Mouse (Mus musculus) lung, embryonic 14.5 days (tissue): ENCODE data around the gene Fli1. TPM values are rescaled to one million over a fixed set of nuclear protein-coding genes. Genes with fewer than 3 reads are reported as not detected.
A peak's percentile ranks its signal among the peaks of the same experiment; 100 is the strongest.

Experiments used
- ATAC-seq: fragments of 200-750 bp; cut with Nextera tagmentation; 2 replicates; pipeline ENCODE4 v1.8.0; 2017; ENCODE audit warnings: mild to moderate bottlenecking, moderate TSS enrichment, moderate library complexity; ENCODE audit not compliant: insufficient read depth
- DNase-seq: peaks from one replicate; pipeline ENCODE4 v3.0.0-alpha.2; 2015
- H3K27ac ChIP-seq: fragments of 300-500 bp; sonication (generic); 2 replicates; pipeline ENCODE4 v1.5.1; 2014; ENCODE audit warnings: low read depth, mild to moderate bottlenecking, moderate library complexity
- H3K27me3 ChIP-seq: fragments of 300-500 bp; sonication (generic); 2 replicates; pipeline ENCODE4 v1.6.1; 2014; ENCODE audit warnings: low read length, control low read depth; ENCODE audit not compliant: insufficient read depth
- H3K36me3 ChIP-seq: fragments of 300-500 bp; sonication (generic); 2 replicates; pipeline ENCODE4 v1.6.1; 2014; ENCODE audit warnings: control low read depth; ENCODE audit not compliant: insufficient read depth
- H3K4me1 ChIP-seq: fragments of 300-500 bp; sonication (generic); 2 replicates; pipeline ENCODE4 v1.6.1; 2014; ENCODE audit warnings: antibody characterized with exemption, control low read depth; ENCODE audit not compliant: insufficient read depth
- H3K4me2 ChIP-seq: fragments of 300-500 bp; sonication (generic); 2 replicates; pipeline ENCODE4 v1.6.1; 2014; ENCODE audit warnings: mild to moderate bottlenecking
- H3K4me3 ChIP-seq: fragments of 300-500 bp; sonication (generic); 2 replicates; pipeline ENCODE4 v1.5.1; 2014; ENCODE audit warnings: low read depth, low read length
- H3K9ac ChIP-seq: fragments of 300-500 bp; sonication (generic); 2 replicates; pipeline ENCODE4 v1.6.1; 2014
- H3K9me3 ChIP-seq: fragments of 300-500 bp; sonication (generic); 2 replicates; pipeline ENCODE4 v1.6.1; 2016; ENCODE audit warnings: low read depth, low read length, control low read depth
- CTCF ChIP-seq: IDR thresholded peaks from 2 replicates; pipeline ENCODE4 v1.5.1; 2016; ENCODE audit warnings: antibody characterized with exemption, low read depth
- WGBS: fragments of 180-500 bp; shearing (Covaris S2); extraction: QIAGEN DNeasy Blood & Tissue Kit; methylation state at CpG from one replicate; pipeline ENCODE4 v1.1.7; 2014; 5-methylcytosine and 5-hydroxymethylcytosine counted together
- polyA plus RNA-seq: library from polyadenylated mRNA; unstranded; fragments of >200 nt; fragmentation: Nextera tagmentation; extraction: Ambion mirVana; gene quantifications from 2 replicates; pipeline ENCODE4 v1.2.1, GENCODE M21; 2014

Fli1 gene
- polyA plus RNA-seq, 1 experiment from 2014 or later: 37.8 TPM

DNA sequence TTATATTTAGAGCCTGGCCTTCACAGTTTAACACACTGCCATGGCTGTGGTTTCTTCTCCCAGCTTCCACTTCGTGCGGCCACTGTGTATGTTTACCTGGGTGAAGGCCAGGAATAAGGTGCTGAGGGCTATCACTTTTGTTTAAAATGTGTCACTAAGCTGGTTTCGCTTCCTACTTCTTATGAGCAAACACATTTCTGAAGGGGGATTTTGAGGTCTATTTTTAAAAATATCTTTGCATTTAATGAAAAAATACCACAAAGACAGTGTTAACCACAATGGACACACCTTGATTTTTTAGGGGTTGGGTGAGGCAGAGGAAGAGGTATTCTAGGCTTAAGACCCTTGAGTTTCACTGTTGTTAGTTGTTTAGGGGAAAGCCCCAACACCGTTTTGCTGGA is 147.9 kb downstream of the Fli1 start:
- Histone ChIP-seq H3K4me2 (no peak overlapping the region), H3K4me1 (no peaks in the 10 kb centered on the region), H3K9ac (no peak overlapping the region), H3K27me3 (no peaks in the 10 kb centered on the region), H3K4me3 (no peak overlapping the region), H3K9me3 (no peaks in the 10 kb centered on the region), H3K36me3 (no peaks in the 10 kb centered on the region), H3K27ac (no peak overlapping the region)
- ATAC-seq (no peak), DNase-seq (no peak)
- WGBS: 73% methylated on average over 4 of the region's 4 CpGs
- no peak for TF ChIP-seq CTCF

DNA sequence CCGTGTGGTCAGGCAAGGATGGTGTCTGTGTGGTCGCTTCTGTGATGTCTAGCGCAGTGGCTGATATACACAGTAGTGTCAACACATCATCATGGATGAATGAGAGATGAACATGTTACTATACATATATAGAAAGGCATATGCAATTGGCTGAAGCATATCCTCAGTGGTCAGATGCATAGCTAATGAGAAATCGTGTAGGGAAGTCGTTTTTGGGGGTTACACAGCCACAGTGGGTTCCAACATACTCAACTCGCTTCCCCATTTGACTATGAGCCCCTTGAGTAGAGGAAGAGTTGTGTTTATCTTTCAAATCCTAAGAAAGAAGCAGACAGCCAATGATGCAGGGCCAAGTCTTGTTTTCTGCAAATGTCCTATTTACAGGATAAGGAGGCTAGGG is 149.9 kb downstream of the Fli1 start:
- Histone ChIP-seq H3K4me1 (no peaks in the 10 kb centered on the region), H3K4me3 (no peak overlapping the region), H3K27me3 (no peaks in the 10 kb centered on the region), H3K27ac (no peak overlapping the region), H3K9ac (no peak overlapping the region), H3K4me2 (no peak overlapping the region), H3K36me3 (no peaks in the 10 kb centered on the region), H3K9me3 (no peaks in the 10 kb centered on the region)
- WGBS: 75% methylated on average over 6 of the region's 6 CpGs
- TF ChIP-seq CTCF: no peak
- ATAC-seq (no peak), DNase-seq (no peak)

- H3K27me3 ChIP-seq: no peaks in the 10 kb centered on the region
- H3K9me3 ChIP-seq: no peaks in the 10 kb centered on the region
- no peak overlapping the region for H3K4me3 ChIP-seq
- DNase-seq (no peak), ATAC-seq (no peak)
- WGBS: 81% methylated on average over 9 of the region's 9 CpGs
- H3K36me3 ChIP-seq: no peaks in the 10 kb centered on the region
- no peak for TF ChIP-seq CTCF
- no peak overlapping the region for H3K27ac ChIP-seq
- no peak overlapping the region for H3K9ac ChIP-seq
- no peaks in the 10 kb centered on the region for H3K4me1 ChIP-seq
- H3K4me2 ChIP-seq: no peak overlapping the region
Observed at GRCm38 (mm10) chr9:32391701-32392100, 151.0 kb downstream of the Fli1 start.

DNA sequence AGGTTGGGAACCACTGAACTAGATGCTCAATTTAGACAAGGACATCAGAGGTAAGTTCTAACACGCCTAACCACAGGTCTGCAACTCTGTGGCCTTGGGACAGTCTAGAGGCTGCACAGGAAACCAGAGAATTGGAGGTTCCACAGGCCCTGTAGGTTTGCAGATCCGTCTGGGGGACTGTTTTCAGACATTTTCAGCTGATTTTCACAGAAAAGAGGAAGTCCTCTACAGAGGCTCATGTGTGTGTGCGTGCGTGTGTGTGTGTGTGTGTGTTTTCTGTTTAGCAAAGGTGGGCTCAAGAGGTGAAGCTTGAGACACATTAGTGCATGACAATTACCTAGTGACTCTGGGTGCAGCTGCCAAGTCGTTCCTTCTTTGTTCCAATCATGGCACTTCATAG is 151.6 kb downstream of the Fli1 start:
- no peaks in the 10 kb centered on the region for H3K4me1 ChIP-seq
- ATAC-seq (no peak), DNase-seq (no peak)
- H3K36me3 ChIP-seq: no peaks in the 10 kb centered on the region
- 71% methylated on average over 5 of the region's 5 CpGs for WGBS
- no peak overlapping the region for H3K27ac ChIP-seq
- H3K9me3 ChIP-seq: no peaks in the 10 kb centered on the region
- H3K27me3 ChIP-seq: no peaks in the 10 kb centered on the region
- no peak for TF ChIP-seq CTCF
- no peak overlapping the region for H3K4me3 ChIP-seq
- no peak overlapping the region for H3K9ac ChIP-seq
- no peak overlapping the region for H3K4me2 ChIP-seq

DNA sequence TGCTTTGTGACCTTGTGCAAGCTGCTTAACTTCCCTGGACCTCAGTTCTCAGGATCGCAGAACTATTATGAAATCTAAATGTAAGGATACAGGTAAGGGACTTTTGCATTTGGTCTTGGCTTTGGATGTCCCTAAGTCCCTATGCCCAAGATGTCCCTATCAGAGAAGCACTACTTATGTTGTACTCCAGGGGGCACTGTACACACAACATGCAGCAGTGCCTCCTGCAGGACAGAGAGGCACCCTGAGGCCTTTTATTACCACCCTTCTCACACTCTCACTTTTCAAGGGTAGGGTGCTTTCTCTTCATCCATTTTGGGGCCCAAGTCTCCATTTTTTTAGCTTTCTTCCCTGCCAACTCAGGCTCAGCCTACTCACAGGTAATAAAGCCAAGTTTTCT is 154.5 kb downstream of the Fli1 start:
- peak; percentile 65 for TF ChIP-seq CTCF
- ATAC-seq: no peak
- Histone ChIP-seq H3K36me3 (no peaks in the 10 kb centered on the region), H3K9ac (no peak overlapping the region), H3K4me1 (no peaks in the 10 kb centered on the region), H3K9me3 (no peaks in the 10 kb centered on the region), H3K4me2 (no peak overlapping the region), H3K27ac (no peak overlapping the region), H3K4me3 (no peak overlapping the region), H3K27me3 (no peaks in the 10 kb centered on the region)
- WGBS: 86% methylated on average over 1 of the region's 1 CpGs
- peak; percentile 35 for DNase-seq

DNA sequence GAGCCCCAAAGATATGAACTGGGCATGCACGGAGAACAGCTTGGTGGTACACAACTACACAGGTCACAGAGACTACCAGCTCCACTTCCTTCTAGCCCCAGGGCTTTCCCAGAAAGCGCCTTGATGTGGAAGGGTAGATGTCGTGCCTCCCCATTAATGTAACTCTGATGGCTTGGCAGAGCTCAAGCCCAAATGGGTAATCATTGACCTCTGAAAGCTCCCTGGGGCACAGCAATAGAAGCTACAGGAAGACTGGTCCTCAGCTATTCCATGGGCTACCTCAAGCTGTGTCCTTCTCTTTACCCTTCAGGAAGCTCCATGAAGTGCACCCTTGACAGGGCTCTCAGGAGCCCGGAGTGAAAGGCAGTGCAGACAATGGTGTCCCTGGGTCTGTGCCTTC is 157.8 kb downstream of the Fli1 start:
- no peak overlapping the region for H3K27ac ChIP-seq
- no peaks in the 10 kb centered on the region for H3K36me3 ChIP-seq
- no peak for DNase-seq
- no peak overlapping the region for H3K4me2 ChIP-seq
- H3K9ac ChIP-seq: no peak overlapping the region
- ATAC-seq: no peak
- TF ChIP-seq CTCF: no peak
- 81% methylated on average over 4 of the region's 4 CpGs for WGBS
- H3K4me1 ChIP-seq: no peaks in the 10 kb centered on the region
- no peaks in the 10 kb centered on the region for H3K9me3 ChIP-seq
- no peak overlapping the region for H3K4me3 ChIP-seq
- no peaks in the 10 kb centered on the region for H3K27me3 ChIP-seq

DNA sequence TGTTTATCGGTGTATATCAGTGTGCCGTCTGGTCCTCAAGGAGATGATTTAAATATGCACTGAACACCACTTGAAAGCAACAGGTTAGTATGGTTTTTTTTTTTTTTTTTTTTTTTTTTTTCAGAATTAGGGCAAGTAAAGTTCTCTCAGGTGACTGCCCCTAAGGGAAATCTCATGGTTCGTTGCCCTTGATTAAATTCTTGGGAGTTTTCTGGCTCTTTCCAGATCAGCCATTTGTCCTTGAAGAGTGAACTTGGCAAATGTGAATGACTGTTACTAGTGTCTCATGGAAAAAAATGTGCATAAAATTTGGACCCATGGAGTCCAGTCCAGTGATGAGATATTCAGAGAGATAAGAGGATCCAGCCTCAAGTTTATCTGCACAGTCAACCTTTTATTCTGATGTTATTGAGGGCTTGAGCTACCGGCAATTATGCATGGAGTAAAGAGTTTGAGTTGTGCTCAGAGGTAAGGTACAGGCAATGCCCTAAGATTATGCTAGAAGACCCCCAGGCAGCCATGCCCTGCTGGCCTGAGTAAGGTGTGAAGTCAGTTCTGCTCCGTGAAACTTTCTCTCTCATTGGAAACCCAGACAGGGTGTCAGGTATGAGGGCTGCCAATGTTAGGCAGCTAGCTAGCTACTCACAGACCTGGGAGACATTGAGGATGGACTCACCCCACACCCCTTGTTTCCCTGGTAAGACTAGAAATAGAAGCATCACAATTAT is 165.6 kb downstream of the Fli1 start:
- Histone ChIP-seq H3K4me2 (no peak overlapping the region), H3K36me3 (no peaks in the 10 kb centered on the region), H3K27ac (no peak overlapping the region), H3K27me3 (no peaks in the 10 kb centered on the region), H3K9me3 (no peaks in the 10 kb centered on the region), H3K4me3 (no peak overlapping the region), H3K9ac (no peak overlapping the region), H3K4me1 (no peaks in the 10 kb centered on the region)
- no peak for DNase-seq
- TF ChIP-seq CTCF: no peak
- WGBS: 64% methylated on average over 5 of the region's 5 CpGs
- no peak for ATAC-seq
